Mouse (Mus musculus): Measurements from ENCODE around the gene Mogs.

GRCm38 (mm10) chr6:83108762-83109668 is 6.3 kb upstream of the Mogs start, which contains the start of gene Mrpl53:
- peak; percentile 67 to 94; a peak in 3 of 4 replicates for TF ChIP-seq POLR2A (IDR thresholded peaks at IDR 0.05; ENCODE audit: control insufficient read depth in 1 of 2, insufficient read depth in 1 of 2, low read depth in 1 of 2, low read length in 2 of 2, poor library complexity in 1 of 2)
- TF ChIP-seq CTCF (IDR thresholded peaks at IDR 0.05 in 2 of 3, conservative IDR thresholded peaks at IDR 0.05 in 1 of 3; ENCODE audit: control insufficient read depth in 1 of 3, insufficient read depth in 1 of 3, low read depth in 2 of 3, low read length in 3 of 3, poor library complexity in 1 of 3, severe bottlenecking in 1 of 3): 0 out of 6 replicates have a peak, but pooled peaks of 1 of the 3 experiments have one; percentile 0
- TF ChIP-seq ZNF384 (IDR thresholded peaks at IDR 0.05; ENCODE audit: low read depth, low read length): no peak
- TF ChIP-seq POLR2AphosphoS5 (IDR thresholded peaks at IDR 0.05; ENCODE audit: borderline replicate concordance, low read depth, low read length): peak; percentile 84; the same call in 1 of the 2 replicates
- TF ChIP-seq GABPA (IDR thresholded peaks at IDR 0.05; ENCODE audit: low read depth, low read length): no peak
- no peak for TF ChIP-seq EP300 (IDR thresholded peaks at IDR 0.05; ENCODE audit: low read depth in 1 of 2, low read length in 2 of 2)
- TF ChIP-seq TBP (IDR thresholded peaks at IDR 0.05; ENCODE audit: low read depth, low read length): peak; percentile 67
- peak; percentile 95 for TF ChIP-seq HCFC1 (IDR thresholded peaks at IDR 0.05; ENCODE audit: low read depth, low read length)
- peak; percentile 90 for TF ChIP-seq POLR2AphosphoS2 (IDR thresholded peaks at IDR 0.05; ENCODE audit: low read length)
- TF ChIP-seq TCF12 (IDR thresholded peaks at IDR 0.05; ENCODE audit: low read depth, low read length): peak; percentile 53
- TF ChIP-seq ZC3H11A (IDR thresholded peaks at IDR 0.05; ENCODE audit: low read depth, low read length): no peak

Measured in MEL (cell line).